26 mouse cellular contexts compared by ENCODE assay signal in genomic region chr2:45277602-45278001, GRCm38 (mm10).
DNase-seq lines count a peak whose midpoint lies in the region; ATAC-seq lines count a peak whose summit lies in the region.
"Had no signal": no experiment of that assay in that cellular context is flagged by ENCODE, and none has a peak within 500 bp of the region (broad histone marks: within the 10 kb centered on the region; RNA-seq: fewer than 3 reads in every experiment).

No protein-coding gene starts in this region.

- no peak overlapping the region for H3K4me3 ChIP-seq in brown adipose tissue, adult 24 weeks (ENCODE audit: insufficient read depth, low read depth, low read length)
- H3K4me3 ChIP-seq: embryonic facial prominence, embryonic 10.5 days; forebrain, embryonic 10.5 days; heart, embryonic 12.5 days; left cerebral cortex, adult 2 months; liver, embryonic 15.5 days; midbrain, embryonic 10.5 days had no signal

- intact Hi-C loops in left cerebral cortex, postnatal 36 days (cut with DNase I), result no loop called here

- ATAC-seq in monocyte, adult 5-6 weeks (replicated peaks; ENCODE audit: insufficient number of reproducible peaks, low FRiP score, low TSS enrichment, poor library complexity, severe bottlenecking), result peak; percentile 53; the same call in 1 of the 2 replicates
- no peak for ATAC-seq in CD4-positive, CD25-positive, alpha-beta regulatory T cell, adult 4 months
- ATAC-seq: forebrain, embryonic 16.5 days; midbrain, embryonic 16.5 days; Patski had no signal

- no peaks in the 10 kb centered on the region for H3K4me1 ChIP-seq in brown adipose tissue, adult 24 weeks (ENCODE audit: control insufficient read depth, insufficient read depth, insufficient read length, low read length)
- H3K4me1 ChIP-seq: embryonic facial prominence, embryonic 10.5 days; forebrain, embryonic 10.5 days; heart, embryonic 12.5 days; liver, embryonic 15.5 days; midbrain, embryonic 10.5 days had no signal

- DNase-seq in A20 (ENCODE audit: low read depth, low spot score), result peak; percentile 52
- peak; percentile 44 to 48 for DNase-seq in B cell, adult 2 months
- no peak for DNase-seq in left cerebral cortex, postnatal 36 days (ENCODE audit: low spot score in 2 of 2)
- no peak for DNase-seq in adrenal gland, postnatal 25 days
- DNase-seq: adrenal gland, adult 2 months; cerebellum, adult 9-10 months; gastrocnemius, postnatal 10 days; heart, adult 11 months; heart, postnatal 10 days; kidney, adult 11 months; kidney, postnatal 4 days; left cerebral cortex, postnatal 4 days; liver; thymus, postnatal 14 days had no signal

- peak overlapping the region; percentile 23; the same call in 1 of the 2 replicates for H3K27ac ChIP-seq in brown adipose tissue, adult 24 weeks (replicated peaks; ENCODE audit: low read depth, low read length)
- H3K27ac ChIP-seq: embryonic facial prominence, embryonic 10.5 days; forebrain, embryonic 10.5 days; left cerebral cortex, adult 2 months; liver, embryonic 15.5 days; midbrain, embryonic 10.5 days had no signal

Comparison
In these comparisons a context has a peak if more than half of its experiments do, and no peak if none do; other contexts are left out.
1. DNase-seq: peak in A20 (single experiment) and B cell, adult 2 months (2 of 2); none in left cerebral cortex, postnatal 36 days (0 of 2) and adrenal gland, postnatal 25 days (single experiment).